Comparison of ENCODE assay signal across 16 mouse cellular contexts in genomic region chr8:35121084-35121483, GRCm38 (mm10).
DNase-seq lines count a peak whose midpoint lies in the region; ATAC-seq and TF ChIP-seq lines count a peak whose summit lies in the region.
"Had no signal": no experiment of that assay in that cellular context is flagged by ENCODE, and none has a peak within 500 bp of the region (broad histone marks: within the 10 kb centered on the region; RNA-seq: fewer than 3 reads in every experiment).

No protein-coding gene starts in this region.

- TF ChIP-seq CTCF in brain, embryonic 14.5 days (IDR thresholded peaks at IDR 0.05; ENCODE audit: borderline replicate concordance, extremely low read depth, insufficient read depth, insufficient read length) = no peak

- DNase-seq in frontal cortex, adult 2 months (ENCODE audit: extremely low spot score in 1 of 2, low spot score in 1 of 2) = no peak
- DNase-seq in brain, embryonic 14.5 days (ENCODE audit: low read depth) = peak; percentile 47
- DNase-seq in layer of hippocampus, postnatal 14 days (ENCODE audit: low spot score in 2 of 2) = no peak
- no peak for DNase-seq in kidney, postnatal 4 days
- DNase-seq: adrenal gland, adult 2 months; adrenal gland, postnatal 10 days; adrenal gland, postnatal 25 days; cerebellum, adult 11 months; cerebellum, adult 18-20 months; cerebellum, adult 8-10 months; cerebellum, adult 9-11 months; cerebellum, postnatal 14 days; cerebellum, postnatal 36 days; embryo, embryonic 11 days had no signal

- peak; percentile 65 for ATAC-seq in frontal cortex, adult (ENCODE audit: low TSS enrichment)
- ATAC-seq: forebrain, embryonic 14.5 days had no signal

- TF ChIP-seq POLR2A in brain, embryonic 14.5 days (IDR thresholded peaks at IDR 0.05; ENCODE audit: borderline replicate concordance, extremely low read depth, insufficient read depth, insufficient read length, poor library complexity, severe bottlenecking) = no peak
